Mouse (Mus musculus) embryo, embryonic 11 days (tissue): ENCODE data around the gene AU018091.
"Not testable (repeated sequence)": the region's sequence is repeated elsewhere in the genome, so short reads cannot be mapped to it uniquely, and the experiment has no call there.

Experiments used
- DNase-seq: peaks from one replicate; pipeline ENCODE4 v3.0.0-alpha.2; 2015

AU018091 gene

DNA sequence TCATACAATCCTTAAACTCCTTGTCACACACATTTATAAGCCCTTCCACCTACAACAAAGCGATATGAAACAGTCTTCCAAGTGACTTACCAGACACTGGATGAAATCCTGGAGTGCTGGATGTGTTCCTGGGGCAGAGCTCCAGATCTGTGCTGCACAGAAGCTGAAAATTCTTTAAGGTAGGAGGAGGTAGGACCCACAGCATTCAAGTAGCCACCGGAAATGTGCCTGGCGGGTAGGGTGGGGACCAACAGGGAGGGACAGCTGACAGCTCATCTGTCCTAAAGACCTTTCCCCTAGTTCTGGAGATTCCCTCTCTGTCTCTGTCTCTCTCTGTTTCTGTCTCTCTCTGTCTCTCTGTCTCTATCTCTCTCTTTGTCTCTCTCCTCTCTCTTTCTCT lies at the start of gene AU018091:
Gene AU018091 (minus strand): TSS at position 279 of the 400 bp plus-strand sequence.
- DNase-seq, result no peak

DNA sequence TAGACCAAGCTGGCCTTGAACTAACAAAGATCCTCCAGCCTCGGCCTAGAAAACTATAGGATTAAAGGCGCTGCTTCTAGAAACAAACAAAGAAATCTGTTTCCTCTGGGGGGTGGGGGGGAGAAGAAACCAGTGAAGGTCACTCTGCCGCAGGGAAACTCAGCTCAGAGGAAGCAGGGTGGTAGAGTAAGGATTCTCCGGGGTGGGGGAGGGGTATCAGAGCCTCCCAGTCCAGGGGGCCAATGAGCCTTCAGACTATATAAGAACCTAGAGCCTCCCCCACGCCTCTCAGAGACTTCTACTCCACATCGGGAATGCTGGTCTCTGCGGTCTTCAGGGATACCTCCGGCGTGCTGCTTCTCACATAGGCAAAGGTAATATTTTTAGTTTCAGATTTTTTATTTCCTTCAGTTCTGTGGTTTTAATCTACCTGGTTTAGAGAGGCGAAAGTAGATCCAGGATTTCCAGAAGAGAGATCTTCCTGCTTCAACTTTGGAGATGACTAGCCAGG lies 48.6 kb upstream of the AU018091 start:
- no peak for DNase-seq

DNA sequence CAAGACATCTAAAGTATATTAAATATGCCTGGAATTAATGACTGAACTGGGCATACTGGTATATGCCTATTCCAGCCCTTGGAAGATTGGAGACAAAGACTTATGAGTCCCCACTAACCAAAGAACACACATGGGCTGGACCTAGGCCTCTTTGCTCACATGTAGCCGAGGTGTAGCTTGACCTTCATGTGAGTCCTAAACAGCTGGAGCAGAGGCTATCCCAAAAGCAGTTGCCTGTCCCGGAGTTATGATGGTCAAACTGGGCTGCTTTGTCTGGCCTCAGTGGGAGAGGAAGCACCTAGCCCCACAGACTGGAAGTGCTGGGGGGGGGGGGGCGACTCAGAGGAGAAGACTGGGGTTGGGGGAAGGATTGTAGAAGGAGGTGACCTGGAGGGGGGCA lies 47.3 kb upstream of the AU018091 start:
- DNase-seq, result no peak

DNA sequence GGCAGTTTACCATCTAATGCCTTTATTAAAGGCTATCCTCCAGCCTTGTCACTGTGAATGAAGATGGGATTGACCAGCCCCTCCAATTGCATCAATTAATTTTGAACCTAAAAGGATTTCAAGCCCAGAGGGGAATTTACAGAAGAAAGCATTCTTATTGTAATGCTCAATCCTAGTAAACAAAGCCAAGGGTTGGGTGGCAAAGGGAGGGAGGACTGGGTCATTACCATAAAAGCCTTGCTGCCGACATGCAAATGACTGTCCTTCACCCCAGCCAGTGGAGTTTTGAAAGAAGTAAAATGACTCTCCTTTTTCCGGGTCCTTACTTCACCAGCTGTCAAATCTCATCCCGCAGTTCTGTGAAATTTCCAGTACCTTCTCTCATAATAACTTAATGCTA lies 44.6 kb upstream of the AU018091 start:
- no peak for DNase-seq

DNA sequence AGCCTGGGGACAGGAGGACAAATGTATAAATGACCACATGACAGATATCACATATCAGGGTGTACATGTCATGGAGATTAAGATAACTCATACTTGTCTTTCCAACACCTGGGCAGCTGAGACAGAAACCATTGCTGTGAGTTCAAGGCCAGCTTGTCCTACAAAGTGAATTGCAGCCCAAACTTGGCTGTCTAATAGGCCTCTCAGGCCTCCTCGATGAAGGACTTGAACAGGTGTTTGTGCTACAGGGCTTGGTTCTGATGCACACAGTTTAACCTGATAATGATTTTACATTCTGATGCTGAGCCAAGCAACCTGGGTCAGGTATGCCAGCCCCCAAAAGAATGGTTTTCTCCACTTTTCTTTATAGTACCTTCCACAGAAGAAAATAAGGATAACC lies 44.2 kb upstream of the AU018091 start:
- no peak for DNase-seq

DNA sequence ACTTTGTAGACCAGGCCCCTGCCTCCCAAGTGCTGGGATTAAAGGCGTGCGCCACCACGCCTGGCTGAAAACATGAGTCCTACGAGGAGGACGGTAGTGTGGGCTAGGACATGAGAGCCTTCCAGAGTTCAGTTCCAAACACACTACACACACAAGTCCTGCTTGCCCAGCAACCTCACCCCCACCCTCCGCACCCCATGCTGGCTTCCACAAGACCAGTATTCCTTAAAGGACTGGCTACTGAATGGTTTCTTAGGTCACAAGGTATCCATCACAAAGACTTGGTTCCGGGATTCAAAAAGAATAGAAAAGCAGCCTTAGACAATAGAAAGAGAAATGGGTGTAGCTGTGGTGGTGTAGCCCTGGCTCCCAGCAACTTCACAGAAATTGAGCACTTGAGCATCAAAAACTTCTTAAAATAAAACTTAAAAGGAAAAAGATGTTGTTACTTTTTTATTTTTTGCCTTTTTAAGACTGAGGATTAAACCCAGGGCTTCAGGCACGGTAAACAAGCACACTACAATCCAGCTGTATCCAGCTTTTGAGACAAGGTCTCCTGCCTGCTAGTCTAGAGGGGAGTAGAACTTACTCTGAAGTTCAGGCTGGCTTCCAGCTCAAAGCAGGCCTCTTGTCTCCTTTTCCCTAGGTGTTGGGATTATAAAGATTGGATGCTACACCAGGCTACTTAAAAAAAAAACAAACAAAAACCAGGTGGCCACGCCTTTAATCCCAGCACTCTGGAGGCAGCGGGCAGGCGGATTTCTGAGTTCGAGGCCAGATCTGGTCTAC lies 43.2 kb upstream of the AU018091 start:
- no peak for DNase-seq

DNA sequence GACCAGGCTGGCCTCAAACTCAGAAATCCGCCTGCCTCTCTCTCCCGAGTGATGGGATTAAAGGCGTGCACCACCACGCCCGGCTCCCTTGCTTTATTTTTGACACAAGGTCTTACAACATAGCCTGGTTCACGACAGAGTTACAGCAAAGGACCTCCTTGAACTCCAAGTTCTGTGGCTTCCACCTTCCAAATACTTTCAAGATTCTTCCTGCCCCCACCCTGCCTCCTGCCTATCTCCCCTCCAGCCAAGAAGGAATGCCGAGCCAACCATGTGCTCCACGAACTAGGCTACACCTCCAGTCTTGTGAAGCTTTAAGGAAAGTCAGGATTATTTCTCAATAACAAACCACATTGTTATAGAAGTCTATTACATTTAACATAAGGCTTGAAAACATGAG lies 42.5 kb upstream of the AU018091 start:
- DNase-seq, result no peak

DNA sequence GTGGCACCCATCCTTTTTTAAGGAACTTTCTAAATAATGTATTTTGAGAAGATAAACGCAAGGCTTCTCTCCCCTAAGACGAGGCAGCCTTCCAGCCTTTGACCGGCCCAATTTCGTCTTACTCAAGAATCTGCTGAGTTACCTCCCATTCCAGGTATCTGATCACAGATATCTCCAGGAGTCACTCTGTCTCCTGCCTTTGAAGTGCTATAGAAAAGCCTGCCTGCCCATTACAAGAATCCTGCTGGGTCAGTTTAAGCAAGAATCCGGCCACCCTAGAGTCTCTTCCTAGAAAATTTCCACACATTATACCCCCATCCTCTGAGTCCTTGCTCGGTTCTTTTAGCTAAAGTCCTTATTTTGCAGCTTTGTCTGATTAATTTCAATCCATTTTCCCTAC lies 41.6 kb upstream of the AU018091 start:
- no peak for DNase-seq

DNA sequence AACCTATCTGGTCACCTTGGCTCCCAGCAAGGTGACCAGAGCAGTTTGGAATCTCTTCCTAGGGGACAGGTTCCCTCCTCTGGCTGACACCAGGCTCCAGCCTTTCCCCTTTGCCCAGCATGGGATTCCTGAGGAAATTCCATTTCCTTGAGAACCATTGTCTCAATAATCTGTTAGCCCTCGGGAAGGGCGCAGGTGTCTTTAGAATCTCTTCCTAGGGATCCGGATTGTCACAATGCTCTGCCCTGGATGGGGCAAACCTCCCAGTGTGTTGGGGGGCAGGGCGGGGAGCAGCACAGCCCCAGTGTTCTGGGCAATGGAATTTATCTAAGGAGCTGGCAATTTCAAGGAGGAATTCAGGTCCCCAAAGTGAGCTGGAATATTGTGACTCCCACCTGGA lies 37.5 kb upstream of the AU018091 start:
- no peak for DNase-seq

DNA sequence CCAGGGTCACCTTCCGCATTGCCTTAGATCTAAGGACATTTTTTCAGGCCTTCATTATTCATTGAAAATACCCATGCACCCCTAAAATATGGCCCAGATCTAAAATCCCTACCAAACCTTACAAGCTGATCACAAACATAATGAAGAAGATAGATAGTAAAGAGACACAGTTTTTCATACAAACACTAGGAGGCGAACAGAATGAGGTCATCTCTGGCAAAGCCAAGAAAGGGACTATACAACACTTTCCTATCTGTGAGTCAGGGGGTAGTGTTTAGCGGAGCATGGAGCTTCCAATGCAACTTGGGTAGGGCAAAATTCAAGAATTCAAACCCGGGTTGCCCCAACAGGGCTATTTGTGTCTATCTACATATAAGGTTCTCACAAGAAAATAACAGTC lies 35.6 kb upstream of the AU018091 start:
- no peak for DNase-seq

DNA sequence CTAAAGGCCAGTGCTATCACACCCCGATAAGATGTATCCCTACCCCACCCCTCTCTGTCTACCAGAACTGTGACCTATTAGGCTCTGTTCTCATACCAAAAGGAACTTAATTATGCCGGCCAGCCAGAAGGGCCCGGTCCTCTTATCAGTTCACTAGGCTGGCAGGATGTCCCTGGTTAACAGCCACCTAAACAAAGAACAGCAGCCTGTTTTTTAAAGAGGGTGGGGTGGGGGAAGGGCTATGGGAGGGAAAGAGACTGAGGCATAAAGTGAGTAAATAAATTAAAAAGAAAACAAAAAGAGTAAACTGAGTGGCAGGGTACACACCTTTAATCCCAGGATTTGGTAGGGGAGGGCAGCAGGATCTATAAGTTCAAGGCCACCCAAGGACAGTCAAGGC lies 34.9 kb upstream of the AU018091 start:
- no peak for DNase-seq

DNA sequence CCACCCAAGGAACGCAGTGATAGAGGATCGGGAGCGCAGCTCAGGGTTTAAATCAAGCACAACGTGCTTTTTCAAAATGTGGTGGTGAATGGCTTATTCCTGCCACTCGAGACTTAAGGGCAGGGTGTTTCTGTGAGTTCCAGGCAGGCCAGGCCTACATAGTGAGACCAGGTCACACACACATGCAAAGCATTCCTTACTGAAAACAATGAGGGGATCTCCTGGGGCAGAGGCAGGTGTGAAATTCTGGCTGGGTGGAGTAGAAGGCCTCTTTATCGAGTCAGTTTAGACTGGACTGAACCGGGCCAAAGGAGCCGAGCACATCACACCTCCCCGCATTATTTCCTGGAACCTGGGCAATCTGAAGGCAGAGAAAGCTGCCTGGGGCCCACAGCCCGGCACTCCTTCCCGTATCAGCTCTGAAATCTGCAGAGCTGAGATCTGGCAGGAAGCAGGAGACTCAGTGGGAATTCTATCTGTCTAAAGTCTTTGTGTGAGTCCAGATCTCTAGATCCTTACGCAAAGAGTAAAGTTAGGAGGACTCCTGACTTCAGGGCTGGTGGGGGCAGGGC lies 32.2 kb upstream of the AU018091 start:
- DNase-seq, result no peak

DNA sequence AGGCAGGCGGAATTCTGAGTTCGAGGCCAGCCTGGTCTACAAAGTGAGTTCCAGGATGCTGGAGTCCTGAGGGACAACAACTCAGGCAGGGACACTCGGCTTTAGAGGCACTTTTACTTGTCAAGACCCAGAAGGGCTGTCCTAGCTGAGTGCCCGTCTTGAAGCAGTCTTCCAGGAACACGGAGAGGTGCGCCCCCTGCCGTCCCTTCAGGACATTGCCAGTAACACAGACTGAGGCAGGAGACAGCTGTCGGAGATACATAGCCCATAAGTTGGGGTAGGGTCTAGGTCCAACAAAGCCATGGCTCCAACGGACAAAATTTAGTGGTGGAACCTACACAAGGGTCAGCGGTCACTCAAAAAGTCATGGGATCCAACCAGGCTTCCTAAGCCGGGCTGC lies 29.9 kb upstream of the AU018091 start:
- no peak for DNase-seq

DNA sequence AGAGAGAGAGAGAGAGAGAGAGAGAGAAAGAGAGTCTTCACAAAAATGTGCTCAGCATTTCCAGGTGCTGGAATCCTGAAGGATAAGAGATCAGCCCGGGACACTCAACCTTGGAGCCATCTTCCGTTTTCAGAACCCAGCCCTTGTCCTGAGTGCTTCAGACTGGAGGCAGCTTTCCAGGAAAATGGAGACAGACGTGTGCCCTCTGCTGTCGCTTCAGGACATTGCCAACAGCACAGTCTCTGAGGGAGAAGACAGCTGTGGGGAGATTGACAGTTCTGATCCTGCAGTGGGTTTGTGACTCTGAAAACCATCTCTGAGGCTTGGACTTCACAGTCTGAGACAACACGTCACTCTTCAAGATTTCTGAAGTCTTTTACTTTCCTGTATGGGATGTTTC lies 26.8 kb upstream of the AU018091 start:
- DNase-seq, result no peak

DNA sequence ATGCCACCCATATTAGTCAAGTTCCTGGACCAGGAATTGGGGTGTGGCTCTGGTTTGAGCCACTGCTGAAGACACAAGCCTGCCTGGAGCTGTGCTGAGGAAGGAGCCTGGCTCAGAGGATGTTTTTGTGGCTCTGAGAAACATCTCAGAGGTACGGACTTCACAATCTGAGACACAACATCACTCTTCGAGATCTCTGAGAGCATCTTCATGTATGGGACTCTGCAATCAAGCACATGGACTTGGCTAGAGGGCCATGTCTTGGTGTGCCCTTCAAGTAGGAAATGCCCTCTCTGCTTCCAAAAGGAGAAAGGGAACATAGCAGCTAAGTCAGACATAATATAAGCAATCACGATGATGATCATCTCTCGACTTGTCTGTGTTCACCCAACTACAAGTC lies 25.5 kb upstream of the AU018091 start:
- no peak for DNase-seq

DNA sequence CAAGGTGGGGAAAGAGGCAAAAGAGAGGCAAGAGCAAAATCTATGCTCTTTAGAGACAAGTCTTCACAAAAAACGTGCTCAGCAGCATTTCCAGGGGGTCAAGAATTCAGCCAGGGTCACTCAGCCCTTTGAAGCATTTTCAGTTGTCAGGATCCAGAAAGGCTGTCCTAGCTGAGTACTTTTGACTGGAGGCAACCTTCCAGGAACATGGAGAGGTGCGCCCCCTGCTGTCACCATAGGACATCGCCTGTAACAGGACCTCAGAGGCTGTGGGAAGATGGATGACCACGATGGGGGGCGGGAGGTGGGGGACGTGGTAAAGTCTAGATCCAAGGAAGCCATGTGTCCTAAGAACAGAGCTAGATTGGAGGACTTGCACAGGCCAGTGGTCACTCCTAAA lies 24.9 kb upstream of the AU018091 start:
- peak; percentile 52 for DNase-seq

DNA sequence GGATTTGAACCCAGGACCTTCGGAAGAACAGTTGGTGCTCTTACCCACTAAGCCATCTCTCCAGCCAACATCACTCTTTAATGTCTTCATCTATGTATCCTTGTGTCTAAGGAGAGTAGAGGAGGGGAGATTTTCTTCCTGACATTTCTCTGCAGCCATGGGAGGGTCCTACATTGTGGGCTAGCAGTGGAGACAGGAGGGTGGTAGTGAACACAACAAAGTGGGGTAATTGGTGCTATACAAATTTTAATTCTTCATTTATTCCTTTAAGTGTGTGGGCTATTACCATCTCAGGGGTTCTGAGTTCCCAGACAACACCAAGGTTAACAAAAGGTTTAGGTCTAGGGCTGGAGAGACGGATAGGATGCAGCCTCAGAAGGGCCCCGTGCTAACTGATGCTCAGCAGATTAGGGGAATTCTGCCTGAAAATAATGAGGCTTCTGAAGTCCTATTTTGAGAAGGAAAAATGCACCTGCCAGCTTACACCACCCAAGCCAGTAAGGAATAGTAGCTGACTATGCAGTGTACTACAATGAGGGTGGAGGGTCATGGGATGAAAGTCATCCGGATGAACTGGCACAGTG lies 24.1 kb upstream of the AU018091 start:
- DNase-seq, result no peak

DNA sequence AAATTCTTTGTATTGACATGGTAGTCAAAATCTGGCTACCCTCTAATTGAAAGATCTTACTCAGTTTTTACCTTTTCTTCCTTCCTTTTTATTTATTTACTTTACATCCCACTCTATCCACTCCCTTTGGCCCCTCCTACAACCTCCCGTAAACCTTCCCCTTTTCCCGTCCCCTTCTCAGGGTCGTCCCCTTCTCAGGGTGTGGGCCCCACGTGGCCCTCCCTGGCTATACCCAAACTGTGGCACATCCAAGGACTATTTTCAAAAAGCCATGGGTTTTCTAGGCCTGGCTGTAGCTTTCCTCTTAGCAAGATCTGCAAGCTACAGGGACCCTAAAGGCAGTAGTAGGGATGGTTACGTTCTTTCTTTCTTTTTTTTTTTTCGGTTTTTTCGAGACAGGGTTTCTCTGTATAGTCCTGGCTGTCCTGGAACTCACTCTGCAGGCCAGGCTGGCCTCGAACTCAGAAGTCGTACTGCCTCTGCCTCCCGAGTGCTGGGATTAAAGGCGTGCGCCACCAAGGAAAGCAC lies 23.0 kb upstream of the AU018091 start:
- DNase-seq, result no peak

DNA sequence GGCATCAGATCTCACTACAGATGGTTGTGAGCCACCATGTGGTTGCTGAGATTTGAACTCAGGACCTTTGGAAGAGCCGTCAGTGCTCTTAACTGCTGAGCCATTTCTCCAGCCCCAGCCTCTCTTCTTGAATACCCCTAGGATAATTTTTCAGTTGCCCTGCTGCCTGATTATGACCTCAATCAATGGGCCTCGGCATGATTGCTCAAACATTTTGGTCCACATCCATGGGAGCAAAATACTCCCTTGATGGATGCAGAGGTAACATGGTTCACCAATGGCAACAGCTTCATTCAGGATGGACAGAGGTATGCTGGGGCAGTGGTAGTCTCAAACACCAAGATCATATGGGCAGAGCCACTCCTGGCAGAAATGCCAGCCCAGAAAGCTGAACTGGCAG lies 17.7 kb upstream of the AU018091 start:
- DNase-seq, result not testable (repeated sequence)

DNA sequence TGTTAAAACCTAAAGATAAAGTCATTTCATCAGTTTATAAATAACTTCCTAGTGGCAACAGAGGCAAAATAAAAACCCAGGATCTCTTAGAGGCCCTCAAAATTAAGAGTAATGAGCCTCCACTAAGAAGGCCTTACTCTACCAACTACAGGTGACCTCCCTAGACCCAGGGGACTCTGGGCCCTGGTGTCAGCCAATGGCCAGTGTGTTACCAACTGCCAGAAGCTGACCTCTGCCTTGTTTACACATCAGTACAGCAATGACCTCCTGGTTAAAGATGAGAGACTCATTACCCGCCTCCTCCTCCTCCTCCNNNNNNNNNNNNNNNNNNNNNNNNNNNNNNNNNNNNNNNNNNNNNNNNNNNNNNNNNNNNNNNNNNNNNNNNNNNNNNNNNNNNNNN lies 17.1 kb upstream of the AU018091 start:
- DNase-seq, result no peak

DNA sequence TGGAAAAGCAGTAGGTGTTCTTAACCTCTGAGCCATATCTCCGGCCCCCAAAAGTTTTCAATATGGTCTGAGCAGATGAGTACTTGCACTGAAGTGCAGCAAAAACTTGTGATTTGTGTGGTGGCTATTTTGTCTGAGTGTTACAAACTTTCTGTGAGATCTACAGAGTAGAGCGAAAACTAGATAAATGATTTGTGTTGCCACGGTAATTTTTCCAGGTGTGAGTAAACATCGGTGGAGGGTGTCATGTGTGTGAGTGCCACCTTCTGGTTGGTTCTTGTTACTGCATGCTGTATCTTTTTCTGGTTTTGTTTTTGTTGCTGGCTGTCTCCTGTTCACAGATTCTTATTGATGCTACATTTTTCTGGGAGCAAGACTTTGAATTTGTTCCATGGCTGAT lies 15.4 kb upstream of the AU018091 start:
- DNase-seq, result peak; percentile 19

DNA sequence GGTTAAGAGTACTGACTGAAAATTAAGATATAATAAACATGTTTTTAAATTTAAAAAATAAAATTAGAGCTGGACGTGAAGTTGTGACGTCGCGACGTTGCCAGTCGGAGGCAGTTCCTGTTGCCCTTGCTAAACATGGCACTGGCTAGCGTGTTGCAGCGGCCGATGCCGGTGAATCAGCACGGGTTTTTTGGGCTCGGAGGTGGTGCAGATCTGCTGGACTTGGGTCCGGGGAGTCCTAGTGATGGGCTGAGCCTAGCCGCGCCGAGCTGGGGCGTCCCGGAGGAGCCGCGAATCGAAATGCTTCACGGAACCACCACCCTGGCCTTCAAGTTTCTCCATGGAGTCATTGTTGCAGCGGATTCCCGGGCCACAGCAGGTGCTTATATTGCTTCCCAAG lies 12.0 kb upstream of the AU018091 start:
- not testable (repeated sequence) for DNase-seq

DNA sequence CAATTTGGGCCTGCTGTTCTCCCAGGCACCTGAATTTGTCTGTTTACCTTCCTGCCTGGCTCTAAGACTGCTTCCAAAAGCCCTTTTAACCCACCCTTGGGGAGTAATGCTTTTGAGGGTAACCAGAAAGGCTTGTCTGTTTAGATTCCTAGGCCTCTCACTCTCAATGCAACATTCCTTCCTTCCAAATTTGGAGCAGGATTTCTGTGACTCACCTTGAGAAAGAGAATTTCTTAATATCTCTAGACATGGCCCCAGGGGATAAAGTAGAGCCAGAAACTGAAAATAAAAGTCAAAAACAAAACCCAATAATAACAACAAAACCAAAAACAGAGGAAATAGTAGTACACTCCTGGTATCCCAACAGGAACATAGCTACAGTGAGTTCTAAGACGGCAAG lies 707 bp downstream of the AU018091 start:
- DNase-seq, result no peak

DNA sequence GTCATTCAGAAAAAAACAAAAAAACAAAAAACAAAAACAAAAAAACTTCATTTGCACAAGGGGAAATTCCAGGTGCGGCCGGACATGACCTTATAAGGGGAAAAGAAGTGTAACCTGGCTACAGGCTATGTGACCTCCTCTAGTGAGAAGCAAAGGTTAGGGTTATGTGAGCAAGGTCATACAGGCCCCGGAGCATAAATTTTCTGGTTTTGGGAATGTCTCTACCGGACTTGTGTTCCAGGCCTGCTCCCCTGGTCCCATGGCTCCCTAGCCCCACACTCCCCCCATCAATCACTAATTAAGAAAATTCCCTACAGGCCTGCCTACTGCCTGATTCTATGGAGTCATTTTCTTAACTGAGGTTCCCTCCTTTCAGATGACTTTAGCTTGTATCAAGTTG lies 2.7 kb downstream of the AU018091 start:
- no peak for DNase-seq
